Mouse (Mus musculus) spleen, adult 2 months (tissue): Measurements from ENCODE around the gene Col1a1.

Source experiments
- CTCF ChIP-seq: fragments of 200-500 bp; IDR thresholded peaks from 2 replicates; pipeline ENCODE4 v1.5.1; 2011; ENCODE audit warnings: mild to moderate bottlenecking, inconsistent platforms; ENCODE audit not compliant: insufficient read depth, insufficient read length, insufficient replicate concordance; ENCODE audit errors: extremely low read depth
- POLR2A ChIP-seq: fragments of 200-500 bp; IDR thresholded peaks from 2 replicates; pipeline ENCODE4 v1.6.1; 2011; ENCODE audit warnings: low read depth, low read length, inconsistent platforms

DNA sequence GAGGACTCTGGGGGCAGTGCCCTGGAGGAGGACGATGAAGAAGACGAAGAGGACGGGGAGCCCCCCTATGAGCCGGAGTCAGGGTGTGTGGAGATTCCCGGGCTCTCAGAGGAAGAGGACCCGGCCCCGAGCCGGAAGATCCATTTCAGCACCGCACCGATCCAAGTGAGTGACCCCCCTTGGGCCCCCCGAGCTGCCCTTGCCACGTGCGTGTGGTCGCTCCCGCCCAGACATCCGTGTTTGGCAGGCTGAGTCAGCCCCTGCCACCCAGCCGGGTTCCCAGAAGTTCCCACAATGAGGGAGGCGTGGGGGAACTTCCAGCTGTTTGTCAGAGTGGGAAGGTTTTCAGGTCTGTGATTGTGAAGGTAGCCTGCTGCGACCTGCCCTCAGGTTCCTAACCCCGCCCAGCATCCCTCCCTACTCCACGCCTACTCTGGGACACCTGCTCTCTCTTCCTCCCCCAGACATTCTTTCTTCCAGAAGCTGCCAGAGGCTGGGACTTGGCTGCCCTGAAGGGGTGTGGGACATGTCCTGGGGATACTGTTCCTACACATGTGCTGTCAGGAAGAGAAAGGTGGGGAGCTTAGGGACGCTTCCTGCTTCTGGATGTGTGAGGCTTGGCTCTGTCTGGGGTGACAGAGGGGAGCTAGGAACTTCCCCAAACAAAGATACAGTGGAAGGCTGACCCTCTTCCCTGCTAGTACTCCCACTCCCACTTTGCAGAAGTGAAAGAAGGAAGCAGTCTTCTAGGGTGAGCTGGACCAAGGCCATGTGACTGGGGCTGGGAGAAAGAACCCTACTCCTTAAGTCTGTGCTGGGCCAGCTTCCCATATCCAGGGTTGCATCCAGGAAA lies 57.0 kb downstream of the Col1a1 start:
- TF ChIP-seq CTCF (no peak), POLR2A (no peak)
